ENCODE assay signal across 9 mouse cellular contexts in the genomic region with DNA sequence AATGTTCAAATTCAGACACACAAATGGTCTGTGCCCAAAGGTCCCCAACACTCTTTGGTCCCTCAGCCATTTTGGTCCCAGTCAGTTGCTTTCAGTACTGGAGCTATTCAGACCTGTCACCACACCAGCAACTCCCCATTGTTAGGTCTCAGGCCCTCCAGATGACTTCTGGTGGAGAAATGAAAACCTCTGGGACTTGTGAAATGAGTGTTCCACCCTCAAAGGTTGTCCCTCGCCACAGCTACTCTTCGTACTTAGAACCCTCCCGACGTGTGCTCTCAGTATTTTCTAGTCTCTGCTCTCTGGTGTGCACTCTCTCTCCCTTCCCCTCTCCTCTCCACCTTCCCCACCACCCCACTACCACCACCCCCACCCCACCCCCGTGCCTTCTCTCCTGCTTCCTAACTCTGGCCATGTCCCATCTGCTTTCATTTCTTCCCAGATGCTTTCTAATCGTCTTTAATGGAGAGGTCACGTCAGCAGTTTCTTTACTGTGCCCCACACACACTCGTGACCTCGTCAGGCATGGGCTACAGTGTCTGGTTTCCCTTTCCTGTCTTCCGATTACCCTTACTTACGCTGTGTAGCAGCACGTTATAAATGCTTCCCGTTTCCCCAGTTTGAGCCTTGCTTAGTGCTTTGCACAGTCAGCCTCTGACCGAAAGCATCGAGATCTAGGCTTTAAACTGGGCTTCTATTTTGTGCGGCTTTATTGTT. TPM values are rescaled to one million over a fixed set of nuclear protein-coding genes. Genes with fewer than 3 reads are reported as not detected.
DNase-seq lines count a peak whose midpoint lies in the region; ATAC-seq and TF ChIP-seq lines count a peak whose summit lies in the region.
"Had no signal": no experiment of that assay in that cellular context is flagged by ENCODE, and none has a peak within 500 bp of the region (broad histone marks: within the 10 kb centered on the region; RNA-seq: fewer than 3 reads in every experiment).

No protein-coding gene starts in this region.

- H3K27ac ChIP-seq in gastrocnemius, adult 2 months: peak overlapping the region; percentile 24
- H3K27ac ChIP-seq in spleen, adult 2 months (ENCODE audit: insufficient read depth, low read length): no peak overlapping the region
- H3K27ac ChIP-seq in stomach, postnatal 0 days (replicated peaks): no peak overlapping the region
- H3K27ac ChIP-seq in forebrain, embryonic 11.5 days (ENCODE audit: low read depth, low read length): no peak overlapping the region
- H3K27ac ChIP-seq: neural tube, embryonic 13.5 days had no signal

- no peak for ATAC-seq in stomach, postnatal 0 days (ENCODE audit: low FRiP score, low TSS enrichment)
- ATAC-seq in forebrain, embryonic 11.5 days (replicated peaks; ENCODE audit: low FRiP score): no peak

- H3K27me3 ChIP-seq in spleen, adult 2 months (ENCODE audit: control insufficient read depth, insufficient read depth, low read length): no peaks in the 10 kb centered on the region
- no peaks in the 10 kb centered on the region for H3K27me3 ChIP-seq in stomach, postnatal 0 days (ENCODE audit: control insufficient read depth, insufficient read depth, low read length)
- no peaks in the 10 kb centered on the region for H3K27me3 ChIP-seq in forebrain, embryonic 11.5 days (ENCODE audit: control insufficient read depth, insufficient read depth, low read length)
- H3K27me3 ChIP-seq: neural tube, embryonic 13.5 days had no signal

- H3K4me3 ChIP-seq in gastrocnemius, adult 2 months: peak overlapping the region; percentile 54
- H3K4me3 ChIP-seq in spleen, adult 2 months (ENCODE audit: extremely low read depth, insufficient read depth, insufficient read length): peak overlapping the region; percentile 41
- no peak overlapping the region for H3K4me3 ChIP-seq in stomach, postnatal 0 days (ENCODE audit: low read depth, low read length)
- no peak overlapping the region for H3K4me3 ChIP-seq in forebrain, embryonic 11.5 days (ENCODE audit: low read depth, low read length)
- H3K4me3 ChIP-seq: neural tube, embryonic 13.5 days had no signal

- H3K4me1 ChIP-seq in spleen, adult 2 months (ENCODE audit: control insufficient read depth, insufficient read depth, insufficient read length): no peaks in the 10 kb centered on the region
- no peaks in the 10 kb centered on the region for H3K4me1 ChIP-seq in stomach, postnatal 0 days (replicated peaks; ENCODE audit: control insufficient read depth, insufficient read depth)
- no peaks in the 10 kb centered on the region for H3K4me1 ChIP-seq in forebrain, embryonic 11.5 days (replicated peaks; ENCODE audit: control insufficient read depth, insufficient read depth, low read length)

- H3K36me3 ChIP-seq in spleen, adult 2 months (ENCODE audit: control insufficient read depth, insufficient read depth, low read length): peaks cover 3% of the 10 kb centered on the region; the same call in 1 of the 2 replicates
- no peaks in the 10 kb centered on the region for H3K36me3 ChIP-seq in stomach, postnatal 0 days (ENCODE audit: control insufficient read depth, insufficient read depth, low read length)
- H3K36me3 ChIP-seq in forebrain, embryonic 11.5 days (ENCODE audit: control insufficient read depth, insufficient read depth, low read length): no peaks in the 10 kb centered on the region

- intact Hi-C loops in gastrocnemius, adult 2 months (cut with DNase I): no loop called here

- DNase-seq in gastrocnemius, adult 2 months: no peak
- no peak for DNase-seq in gastrocnemius, adult 18-20 months (ENCODE audit: low spot score)
- DNase-seq in spleen, adult 2 months (ENCODE audit: low read depth in 1 of 2, low spot score in 2 of 2): peak; percentile 23 to 38
- no peak for DNase-seq in spleen, postnatal 14 days (ENCODE audit: low spot score in 2 of 2)
- peak; percentile 25 for DNase-seq in liver
- DNase-seq in stomach, postnatal 0 days (ENCODE audit: low spot score): no peak
- no peak for DNase-seq in forebrain, embryonic 11.5 days (ENCODE audit: low spot score)
- DNase-seq in spleen, adult 12 weeks (ENCODE audit: low spot score): no peak

- H3K9me3 ChIP-seq in stomach, postnatal 0 days (ENCODE audit: control insufficient read depth, low read length): no peaks in the 10 kb centered on the region
- H3K9me3 ChIP-seq in forebrain, embryonic 11.5 days (ENCODE audit: control insufficient read depth, low read length): no peaks in the 10 kb centered on the region
- H3K9me3 ChIP-seq: neural tube, embryonic 13.5 days had no signal

- peak overlapping the region; percentile 29; the same call in 1 of the 2 replicates for H3K4me2 ChIP-seq in stomach, postnatal 0 days (replicated peaks; ENCODE audit: low read depth)
- H3K4me2 ChIP-seq in forebrain, embryonic 11.5 days (ENCODE audit: low read depth, low read length, severe bottlenecking): no peak overlapping the region
- H3K4me2 ChIP-seq: neural tube, embryonic 13.5 days had no signal

- TF ChIP-seq CTCF in gastrocnemius, adult 2 months (IDR thresholded peaks at IDR 0.05): no peak
- TF ChIP-seq CTCF in spleen, adult 2 months (IDR thresholded peaks at IDR 0.05; ENCODE audit: extremely low read depth, insufficient read depth, insufficient read length, insufficient replicate concordance): no peak
- no peak for TF ChIP-seq CTCF in stomach, postnatal 0 days (IDR thresholded peaks at IDR 0.05; ENCODE audit: low read depth)

- no peak for TF ChIP-seq POLR2A in spleen, adult 2 months (IDR thresholded peaks at IDR 0.05; ENCODE audit: low read depth, low read length)

- H3K9ac ChIP-seq in stomach, postnatal 0 days (ENCODE audit: low read length): no peak overlapping the region; the same call in 1 of the 2 replicates
- no peak overlapping the region for H3K9ac ChIP-seq in forebrain, embryonic 11.5 days (ENCODE audit: low read length)
- H3K9ac ChIP-seq: neural tube, embryonic 13.5 days had no signal

- 8% methylated on average over 16 of the region's 16 CpGs for WGBS in spleen, adult 2 months
- 49% methylated on average over 16 of the region's 16 CpGs for WGBS in stomach, postnatal 0 days
- 71% methylated on average over 16 of the region's 16 CpGs for WGBS in forebrain, embryonic 11.5 days

- TF ChIP-seq EP300 in stomach, postnatal 0 days (optimal IDR thresholded peaks at IDR 0.05): no peak

RNA-seq across cellular contexts. Expression of a gene that starts 27.3 kb away (rescaled TPM):
- total RNA-seq in gastrocnemius, adult 2 months (2021): 100 to 1,000 TPM; 142 to 160 TPM
- 100 to 1,000 TPM; 151 to 163 TPM for total RNA-seq in gastrocnemius, adult 18-20 months (2021)
- polyA plus RNA-seq in spleen, adult 2 months (2012; rRNA removed): 22.0 and 24.9 TPM in 2 replicates
- 180 and 186 TPM in 2 replicates for polyA plus RNA-seq in stomach, postnatal 0 days (2015; fragmentation: Nextera tagmentation; extraction: Ambion mirVana)
- 298 and 300 TPM in 2 replicates for polyA plus RNA-seq in forebrain, embryonic 11.5 days (2014; fragmentation: Nextera tagmentation; extraction: Ambion mirVana)

Comparison
In these comparisons a context has a peak if more than half of its experiments do, and no peak if none do; other contexts are left out.
1. DNase-seq: peak in spleen, adult 2 months (2 of 2) and liver (single experiment); none in gastrocnemius, adult 2 months (single experiment), gastrocnemius, adult 18-20 months (single experiment), spleen, postnatal 14 days (0 of 2), stomach, postnatal 0 days (single experiment), forebrain, embryonic 11.5 days (single experiment) and spleen, adult 12 weeks (single experiment).
2. H3K4me3 ChIP-seq: peak in gastrocnemius, adult 2 months (single experiment) and spleen, adult 2 months (single experiment); none in stomach, postnatal 0 days (single experiment) and forebrain, embryonic 11.5 days (single experiment).